Mouse (Mus musculus): ENCODE data around the gene Atp1b1. TPM values are rescaled to one million over a fixed set of nuclear protein-coding genes. Genes with fewer than 3 reads are reported as not detected.

Atp1b1 gene
- 184 and 199 TPM in 2 replicates for polyA plus RNA-seq (2015; fragmentation: Nextera tagmentation; extraction: Ambion mirVana)

GRCm38 (mm10) chr1:164458245-164458613 lies at the start of gene Atp1b1:
Gene Atp1b1 (minus strand): TSS chr1:164458355.
- H3K4me1 ChIP-seq (ENCODE audit: control insufficient read depth, insufficient read depth, low read length) = peaks cover 7% of the 10 kb centered on the region; the same call in 1 of the 2 replicates
- H3K27me3 ChIP-seq (replicated peaks; ENCODE audit: control insufficient read depth, insufficient read depth, low read length) = no peaks in the 10 kb centered on the region
- H3K27ac ChIP-seq (ENCODE audit: low read length) = peak within 1 kb of the TSS; percentile 93
- H3K9ac ChIP-seq (ENCODE audit: low read depth, low read length) = peak within 1 kb of the TSS; percentile 89
- peak; percentile 86 for ATAC-seq
- no peaks in the 10 kb centered on the region for H3K9me3 ChIP-seq (ENCODE audit: control insufficient read depth, low read length)
- H3K4me2 ChIP-seq (ENCODE audit: low read depth, low read length) = peak within 1 kb of the TSS; percentile 53
- under 1% methylated on average over 35 of the region's 35 CpGs for WGBS
- peak within 1 kb of the TSS; percentile 66 for H3K4me3 ChIP-seq (ENCODE audit: low read length)
- H3K36me3 ChIP-seq (ENCODE audit: control insufficient read depth, insufficient read depth, low read length) = peaks cover 2% of the 10 kb centered on the region; the same call in 1 of the 2 replicates

- Histone ChIP-seq H3K9ac (ENCODE audit: low read depth, low read length) (no peak overlapping the region), H3K36me3 (ENCODE audit: control insufficient read depth, insufficient read depth, low read length) (no peaks in the 10 kb centered on the region), H3K9me3 (ENCODE audit: control insufficient read depth, low read length) (no peaks in the 10 kb centered on the region), H3K27me3 (replicated peaks; ENCODE audit: control insufficient read depth, insufficient read depth, low read length) (no peaks in the 10 kb centered on the region), H3K4me1 (ENCODE audit: control insufficient read depth, insufficient read depth, low read length) (no peaks in the 10 kb centered on the region), H3K4me3 (ENCODE audit: low read length) (no peak overlapping the region), H3K4me2 (ENCODE audit: low read depth, low read length) (no peak overlapping the region), H3K27ac (ENCODE audit: low read length) (no peak overlapping the region)
- 80% methylated on average over 3 of the region's 3 CpGs for WGBS
- ATAC-seq = no peak
Measured at GRCm38 (mm10) chr1:164505096-164505495, 46.9 kb upstream of the Atp1b1 start.

- H3K4me1 ChIP-seq (ENCODE audit: control insufficient read depth, insufficient read depth, low read length) = no peaks in the 10 kb centered on the region
- H3K27me3 ChIP-seq (replicated peaks; ENCODE audit: control insufficient read depth, insufficient read depth, low read length) = no peaks in the 10 kb centered on the region
- H3K9ac ChIP-seq (ENCODE audit: low read depth, low read length) = no peak overlapping the region
- 0 out of 2 replicates have a peak overlapping the region, but pooled peaks have one; percentile 0 for H3K27ac ChIP-seq (ENCODE audit: low read length)
- no peaks in the 10 kb centered on the region for H3K9me3 ChIP-seq (ENCODE audit: control insufficient read depth, low read length)
- H3K36me3 ChIP-seq (ENCODE audit: control insufficient read depth, insufficient read depth, low read length) = no peaks in the 10 kb centered on the region
- peak; percentile 40 for ATAC-seq
- H3K4me3 ChIP-seq (ENCODE audit: low read length) = no peak overlapping the region
- H3K4me2 ChIP-seq (ENCODE audit: low read depth, low read length) = no peak overlapping the region
- 40% methylated on average over 8 of the region's 8 CpGs for WGBS
Measured at GRCm38 (mm10) chr1:164503140-164503730, 45.1 kb upstream of the Atp1b1 start.

- H3K9me3 ChIP-seq (ENCODE audit: control insufficient read depth, low read length) = no peaks in the 10 kb centered on the region
- H3K36me3 ChIP-seq (ENCODE audit: control insufficient read depth, insufficient read depth, low read length) = no peaks in the 10 kb centered on the region
- H3K27ac ChIP-seq (ENCODE audit: low read length) = no peak overlapping the region
- H3K4me1 ChIP-seq (ENCODE audit: control insufficient read depth, insufficient read depth, low read length) = no peaks in the 10 kb centered on the region
- no peak overlapping the region for H3K4me3 ChIP-seq (ENCODE audit: low read length)
- H3K4me2 ChIP-seq (ENCODE audit: low read depth, low read length) = no peak overlapping the region
- ATAC-seq = no peak
- no peak overlapping the region for H3K9ac ChIP-seq (ENCODE audit: low read depth, low read length)
- H3K27me3 ChIP-seq (replicated peaks; ENCODE audit: control insufficient read depth, insufficient read depth, low read length) = no peaks in the 10 kb centered on the region
- 74% methylated on average over 7 of the region's 7 CpGs for WGBS
Measured at GRCm38 (mm10) chr1:164502231-164502630, 44.1 kb upstream of the Atp1b1 start.

GRCm38 (mm10) chr1:164494741-164495512 lies 36.8 kb upstream of the Atp1b1 start:
- Histone ChIP-seq H3K27me3 (replicated peaks; ENCODE audit: control insufficient read depth, insufficient read depth, low read length) (no peaks in the 10 kb centered on the region), H3K27ac (ENCODE audit: low read length) (no peak overlapping the region), H3K4me3 (ENCODE audit: low read length) (no peak overlapping the region), H3K9ac (ENCODE audit: low read depth, low read length) (no peak overlapping the region), H3K4me1 (ENCODE audit: control insufficient read depth, insufficient read depth, low read length) (0 out of 2 replicates have a peak, but pooled peaks cover 8% of the 10 kb centered on the region), H3K4me2 (ENCODE audit: low read depth, low read length) (no peak overlapping the region), H3K36me3 (ENCODE audit: control insufficient read depth, insufficient read depth, low read length) (no peaks in the 10 kb centered on the region), H3K9me3 (ENCODE audit: control insufficient read depth, low read length) (no peaks in the 10 kb centered on the region)
- ATAC-seq = peak; percentile 81
- 70% methylated on average over 8 of the region's 8 CpGs for WGBS

GRCm38 (mm10) chr1:164494215-164494614 lies 36.1 kb upstream of the Atp1b1 start:
- Histone ChIP-seq H3K27ac (ENCODE audit: low read length) (no peak overlapping the region), H3K4me1 (ENCODE audit: control insufficient read depth, insufficient read depth, low read length) (0 out of 2 replicates have a peak, but pooled peaks cover 8% of the 10 kb centered on the region), H3K4me3 (ENCODE audit: low read length) (no peak overlapping the region), H3K9ac (ENCODE audit: low read depth, low read length) (no peak overlapping the region), H3K36me3 (ENCODE audit: control insufficient read depth, insufficient read depth, low read length) (no peaks in the 10 kb centered on the region), H3K27me3 (replicated peaks; ENCODE audit: control insufficient read depth, insufficient read depth, low read length) (no peaks in the 10 kb centered on the region), H3K9me3 (ENCODE audit: control insufficient read depth, low read length) (no peaks in the 10 kb centered on the region), H3K4me2 (ENCODE audit: low read depth, low read length) (no peak overlapping the region)
- WGBS = 48% methylated on average over 4 of the region's 4 CpGs
- ATAC-seq = 0 out of 2 replicates have a peak, but pooled peaks have one; percentile 16

- Histone ChIP-seq H3K27ac (ENCODE audit: low read length) (no peak overlapping the region), H3K4me2 (ENCODE audit: low read depth, low read length) (no peak overlapping the region), H3K4me3 (ENCODE audit: low read length) (no peak overlapping the region), H3K4me1 (ENCODE audit: control insufficient read depth, insufficient read depth, low read length) (0 out of 2 replicates have a peak, but pooled peaks cover 8% of the 10 kb centered on the region), H3K36me3 (ENCODE audit: control insufficient read depth, insufficient read depth, low read length) (no peaks in the 10 kb centered on the region), H3K9ac (ENCODE audit: low read depth, low read length) (no peak overlapping the region), H3K9me3 (ENCODE audit: control insufficient read depth, low read length) (no peaks in the 10 kb centered on the region), H3K27me3 (replicated peaks; ENCODE audit: control insufficient read depth, insufficient read depth, low read length) (no peaks in the 10 kb centered on the region)
- 78% methylated on average over 8 of the region's 8 CpGs for WGBS
- no peak for ATAC-seq
Measured at GRCm38 (mm10) chr1:164493042-164493705, 35.0 kb upstream of the Atp1b1 start.

- no peaks in the 10 kb centered on the region for H3K27me3 ChIP-seq (replicated peaks; ENCODE audit: control insufficient read depth, insufficient read depth, low read length)
- H3K4me1 ChIP-seq (ENCODE audit: control insufficient read depth, insufficient read depth, low read length) = 0 out of 2 replicates have a peak, but pooled peaks cover 8% of the 10 kb centered on the region
- H3K36me3 ChIP-seq (ENCODE audit: control insufficient read depth, insufficient read depth, low read length) = no peaks in the 10 kb centered on the region
- 89% methylated on average over 3 of the region's 3 CpGs for WGBS
- H3K4me2 ChIP-seq (ENCODE audit: low read depth, low read length) = no peak overlapping the region
- ATAC-seq = no peak
- H3K9ac ChIP-seq (ENCODE audit: low read depth, low read length) = no peak overlapping the region
- no peak overlapping the region for H3K4me3 ChIP-seq (ENCODE audit: low read length)
- no peaks in the 10 kb centered on the region for H3K9me3 ChIP-seq (ENCODE audit: control insufficient read depth, low read length)
- H3K27ac ChIP-seq (ENCODE audit: low read length) = no peak overlapping the region
Measured at GRCm38 (mm10) chr1:164492476-164492875, 34.3 kb upstream of the Atp1b1 start.

- Histone ChIP-seq H3K36me3 (ENCODE audit: control insufficient read depth, insufficient read depth, low read length) (no peaks in the 10 kb centered on the region), H3K4me2 (ENCODE audit: low read depth, low read length) (no peak overlapping the region), H3K27me3 (replicated peaks; ENCODE audit: control insufficient read depth, insufficient read depth, low read length) (no peaks in the 10 kb centered on the region), H3K27ac (ENCODE audit: low read length) (no peak overlapping the region), H3K4me1 (ENCODE audit: control insufficient read depth, insufficient read depth, low read length) (0 out of 2 replicates have a peak, but pooled peaks cover 6% of the 10 kb centered on the region), H3K9ac (ENCODE audit: low read depth, low read length) (no peak overlapping the region), H3K4me3 (ENCODE audit: low read length) (no peak overlapping the region), H3K9me3 (ENCODE audit: control insufficient read depth, low read length) (no peaks in the 10 kb centered on the region)
- 78% methylated on average over 3 of the region's 3 CpGs for WGBS
- no peak for ATAC-seq
Measured at GRCm38 (mm10) chr1:164489961-164490594, 31.9 kb upstream of the Atp1b1 start.

All from intestine, embryonic 16.5 days (tissue).